Mouse (Mus musculus) right cerebral cortex, postnatal 10 days (tissue): ENCODE data around the gene Efs.
"Not testable (repeated sequence)": the region's sequence is repeated elsewhere in the genome, so short reads cannot be mapped to it uniquely, and the experiment has no call there.

ENCODE experiments used
- DNase-seq, 2 experiments: peaks; one replicate each; pipeline ENCODE4 v3.0.0; 2021; ENCODE audit warnings: low spot score in 2 of 2

The Efs gene

DNA sequence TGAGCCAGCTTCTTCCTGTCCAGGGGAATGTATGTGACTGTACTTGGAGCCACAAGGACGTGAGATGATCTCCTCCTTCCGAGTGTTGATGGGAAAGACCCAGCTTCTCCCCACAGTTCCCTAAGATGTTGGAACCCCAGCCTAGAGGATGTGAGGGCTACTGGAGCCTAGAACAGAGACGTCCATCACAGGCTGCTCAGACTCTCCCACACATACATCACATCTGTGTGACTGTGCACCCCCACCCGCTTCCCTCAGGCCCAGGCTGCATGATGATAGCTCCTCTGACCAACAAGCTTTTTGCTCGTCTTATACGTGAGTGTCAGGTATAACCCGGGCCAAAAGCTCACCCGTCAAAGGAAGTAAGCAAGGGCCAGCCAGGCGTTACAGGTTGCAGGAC lies 22.9 kb upstream of the Efs start:
- DNase-seq, result no peak

DNA sequence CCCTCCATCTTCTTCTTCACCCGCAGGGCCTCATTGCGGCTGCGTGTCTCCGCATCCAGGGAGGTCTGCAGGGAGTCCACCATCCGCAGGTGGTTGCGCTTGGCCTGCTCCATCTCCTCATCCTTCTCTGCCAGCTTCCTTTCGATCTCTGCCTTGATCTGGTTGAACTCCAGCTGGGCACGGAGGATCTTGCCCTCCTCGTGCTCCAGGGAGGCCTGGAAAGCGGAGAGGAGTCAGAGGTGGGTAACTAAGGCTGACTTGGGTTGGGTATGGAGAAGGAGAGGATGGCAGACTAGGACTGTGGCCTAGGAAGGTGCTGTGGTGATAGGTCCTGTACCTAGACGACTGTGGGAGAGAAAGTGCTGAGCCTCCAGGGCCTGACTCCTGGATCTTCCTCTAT lies 21.1 kb upstream of the Efs start:
- DNase-seq, result not testable (repeated sequence)

DNA sequence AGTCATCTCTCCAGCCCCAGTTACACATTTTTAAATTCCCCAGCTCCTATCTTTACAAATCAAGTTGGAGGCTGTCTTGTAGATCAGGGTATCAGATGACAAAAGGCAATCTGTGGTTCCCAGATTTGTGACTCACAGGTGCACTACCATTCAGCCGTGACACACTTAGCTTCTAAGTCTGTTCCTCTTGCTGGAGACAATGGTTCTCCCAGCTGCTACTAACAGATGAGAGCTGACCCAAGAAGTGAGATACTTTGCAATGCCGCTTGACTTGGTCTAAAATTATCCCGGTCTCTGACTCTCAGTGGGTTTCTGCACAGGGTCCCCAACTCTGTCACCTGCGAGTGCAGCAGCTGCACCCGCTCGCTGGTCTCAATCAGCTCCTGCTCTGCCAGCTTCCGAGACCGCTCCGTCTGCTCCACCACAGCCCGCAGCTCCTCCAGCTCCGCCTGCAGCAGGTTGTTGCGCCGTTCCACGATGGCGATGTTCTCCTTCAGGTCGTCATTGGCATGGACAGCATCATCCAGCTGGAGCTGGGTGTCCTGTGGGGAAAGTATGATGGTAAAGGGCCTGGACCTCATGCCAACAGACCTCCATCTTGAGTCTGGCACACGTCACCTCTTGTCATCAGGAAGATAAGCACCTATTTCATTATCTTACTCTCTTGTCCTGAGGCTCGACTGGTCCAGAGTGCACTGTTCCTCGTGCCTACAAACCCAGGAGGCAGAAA lies 20.2 kb upstream of the Efs start:
- DNase-seq, result no peak

DNA sequence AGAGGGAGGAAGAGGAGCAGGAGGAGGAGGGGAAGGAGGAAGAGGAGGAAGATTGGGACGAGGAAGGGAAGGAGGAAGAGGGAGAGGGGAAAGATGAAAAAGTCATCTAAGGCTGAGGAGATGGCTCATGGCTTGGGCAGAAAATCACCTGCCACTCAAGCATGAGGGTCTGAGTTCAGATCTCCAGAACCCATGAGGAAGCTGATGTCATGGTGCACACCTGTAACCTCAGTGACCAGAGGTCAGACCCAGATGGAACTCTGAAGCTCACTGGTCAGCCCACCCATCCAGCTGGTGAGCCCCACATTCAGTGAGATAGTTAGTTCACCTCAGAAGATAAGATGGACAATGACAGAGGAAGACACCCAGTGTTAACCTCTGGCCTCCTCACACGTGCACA lies 19.0 kb upstream of the Efs start:
- DNase-seq, result no peak

DNA sequence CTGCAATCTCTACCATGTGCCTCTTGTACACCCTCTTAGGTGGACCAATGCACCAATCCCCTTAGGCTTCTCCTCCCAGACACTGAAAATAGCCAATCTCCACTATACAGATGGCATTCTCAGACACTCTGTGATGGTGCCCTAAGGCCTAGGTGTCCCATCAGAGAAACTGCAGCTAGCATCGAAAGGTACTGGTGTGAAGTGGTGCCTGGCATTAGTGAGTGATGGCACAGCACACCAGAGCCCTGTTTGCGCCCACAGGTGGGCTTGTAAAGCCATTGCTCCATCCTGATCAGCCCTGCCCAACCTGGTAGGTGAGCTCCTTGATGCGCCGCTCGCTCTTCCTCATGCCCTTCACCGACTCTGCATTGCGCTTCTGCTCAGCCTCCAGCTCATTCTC lies 18.0 kb upstream of the Efs start:
- no peak for DNase-seq

DNA sequence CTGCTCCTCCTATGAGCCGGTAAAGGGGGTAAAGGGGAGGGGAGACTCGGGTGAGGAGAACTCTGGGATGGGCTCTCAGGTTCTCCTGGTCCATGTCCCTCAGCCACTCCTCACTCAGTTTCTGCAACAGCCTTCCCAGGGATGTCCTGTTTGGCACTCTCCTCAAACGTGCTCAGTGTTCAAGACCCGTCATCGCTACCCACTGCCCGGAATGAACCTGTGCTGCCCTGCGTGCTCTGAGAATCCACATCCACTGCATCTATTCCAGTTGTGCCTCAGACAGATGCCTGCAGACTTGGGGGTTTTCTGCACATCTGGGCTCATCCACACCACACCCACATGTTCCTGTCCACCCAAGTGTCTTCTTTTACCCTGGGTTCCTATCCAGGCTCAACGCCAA lies 16.6 kb upstream of the Efs start:
- DNase-seq, result no peak

DNA sequence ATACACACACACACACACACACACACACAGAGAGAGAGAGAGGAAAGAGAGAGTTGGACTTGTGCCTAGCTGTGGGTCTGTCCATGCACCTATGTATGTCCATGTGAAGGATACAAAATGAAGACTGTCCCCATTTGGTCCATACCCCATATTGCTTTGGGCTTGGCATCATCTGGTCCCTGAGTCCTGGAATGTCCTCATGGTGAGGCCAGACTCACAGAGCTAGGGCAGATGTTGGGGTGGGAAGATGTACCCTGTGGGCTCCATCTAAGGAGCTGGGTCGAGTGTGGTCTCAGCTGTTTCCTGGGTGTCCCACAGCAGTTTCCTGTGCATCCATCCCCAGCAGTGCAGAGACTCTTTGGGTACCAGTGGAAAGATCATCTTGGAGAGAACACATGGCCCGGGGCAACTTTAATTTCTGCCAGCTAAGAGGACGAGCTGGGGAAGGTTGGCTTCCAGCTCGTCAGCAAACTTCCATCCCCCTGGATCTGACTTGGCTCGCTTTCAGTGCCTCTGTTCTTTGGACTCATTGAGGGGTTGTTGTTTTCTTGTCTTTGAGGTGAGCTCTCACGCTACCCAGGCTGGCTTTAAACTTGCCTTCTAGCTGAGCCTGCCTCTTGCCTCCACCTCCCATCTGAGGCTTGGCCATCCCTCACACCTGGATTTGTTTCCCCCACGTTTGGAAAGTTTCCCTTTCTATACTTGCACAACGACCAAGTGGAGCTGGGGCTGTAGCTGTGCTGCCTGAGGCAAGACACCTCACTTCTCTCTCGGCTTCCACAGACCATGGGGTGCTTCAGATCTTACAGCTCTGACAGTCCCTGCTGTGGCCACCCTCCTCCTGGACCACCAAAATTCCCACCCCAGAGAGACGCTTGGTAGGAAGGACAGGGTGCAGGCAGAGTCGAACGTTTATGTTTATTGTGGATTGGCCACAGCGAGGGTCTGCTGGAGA lies 15.4 kb upstream of the Efs start:
- no peak for DNase-seq

DNA sequence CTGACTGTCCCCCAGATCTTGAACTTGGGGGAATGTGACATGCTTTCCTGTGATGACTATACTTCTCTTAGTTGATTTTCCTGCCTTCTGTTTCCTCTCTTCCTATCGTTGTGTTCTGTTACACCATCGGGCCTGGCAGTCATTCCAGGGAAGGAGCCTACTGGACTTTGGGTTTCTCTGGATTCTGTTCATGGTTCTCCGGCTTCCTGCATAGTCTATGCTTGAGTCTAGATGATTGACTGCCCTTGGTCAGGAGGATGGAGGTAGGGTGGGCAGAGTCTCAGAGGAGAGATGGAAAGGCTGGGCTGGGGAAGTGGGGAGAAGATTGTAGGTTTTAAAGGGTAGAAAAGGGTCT lies 14.2 kb upstream of the Efs start:
- no peak for DNase-seq

DNA sequence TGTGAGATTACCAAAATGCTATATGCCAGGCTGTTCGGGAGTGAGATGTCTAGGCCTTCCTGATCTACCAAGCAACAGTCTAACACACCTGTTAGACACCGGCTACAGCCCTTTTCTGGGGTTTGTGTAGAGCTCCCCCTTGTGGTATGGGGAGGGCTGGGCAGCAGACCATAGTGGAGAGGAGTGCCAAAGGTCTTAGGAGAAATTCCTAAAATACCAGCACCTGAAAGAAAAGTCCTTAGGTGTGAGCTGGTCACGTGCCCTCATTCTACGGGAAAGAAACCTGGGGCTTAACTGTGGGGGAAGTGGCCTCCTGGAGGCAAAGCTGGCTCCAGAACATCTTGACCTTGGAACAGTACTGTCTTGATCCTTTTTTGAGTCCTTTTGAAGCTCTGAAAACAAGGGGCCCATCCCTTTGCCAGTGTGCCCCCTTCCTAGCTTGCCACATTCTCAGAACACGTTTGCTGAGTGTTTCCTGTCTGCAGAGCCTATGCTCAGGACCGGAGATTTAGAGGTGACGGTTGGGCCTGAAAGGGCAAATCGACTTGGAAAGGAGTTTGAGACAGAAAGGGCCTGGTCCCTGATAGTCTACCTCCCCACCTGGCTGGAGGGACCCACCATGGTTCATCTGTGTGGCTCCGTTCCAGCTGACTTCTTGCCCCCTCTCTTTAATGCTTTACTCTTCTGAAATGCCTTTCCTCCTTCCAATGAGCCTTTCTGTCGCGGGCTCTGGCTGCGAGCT lies 13.7 kb upstream of the Efs start:
- peak in 1 of 2 experiments; percentile 63 for DNase-seq

DNA sequence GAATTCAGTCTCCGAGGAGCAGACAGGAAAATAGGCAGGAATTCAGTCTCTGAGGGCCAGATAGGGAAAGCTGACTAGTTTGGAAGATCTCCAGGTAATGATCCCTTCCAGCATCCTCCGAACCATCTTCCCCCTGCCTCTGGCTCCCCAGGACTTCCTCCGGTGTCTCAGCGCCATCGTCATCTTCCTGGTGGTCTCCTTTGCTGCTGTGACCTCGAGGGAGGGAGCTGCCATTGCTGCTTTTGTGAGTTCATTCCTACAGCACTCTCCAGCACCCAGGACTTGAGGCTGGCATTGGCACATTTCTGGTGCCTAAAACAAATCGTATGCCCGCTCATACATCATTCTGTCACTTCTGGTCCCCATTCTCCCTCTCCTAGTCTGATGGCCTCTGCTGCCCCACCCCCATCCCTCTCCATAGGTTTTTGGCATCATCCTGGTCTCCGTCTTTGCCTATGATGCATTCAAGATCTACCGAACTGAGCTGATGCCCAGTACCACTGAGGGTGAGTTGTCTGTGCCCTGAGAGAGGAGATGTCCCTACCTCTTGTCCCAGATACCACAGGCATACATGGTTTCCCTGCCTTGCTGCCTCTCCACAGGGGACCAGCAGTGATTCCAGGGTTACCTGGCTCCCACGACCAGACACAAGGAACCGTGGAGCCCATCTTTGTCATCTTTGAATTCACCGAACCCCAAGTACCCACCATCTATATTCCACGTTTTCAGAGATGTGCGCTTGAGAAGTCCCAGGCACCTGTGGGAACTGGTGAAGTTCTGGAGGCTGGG lies 12.7 kb upstream of the Efs start:
- DNase-seq, result no peak

DNA sequence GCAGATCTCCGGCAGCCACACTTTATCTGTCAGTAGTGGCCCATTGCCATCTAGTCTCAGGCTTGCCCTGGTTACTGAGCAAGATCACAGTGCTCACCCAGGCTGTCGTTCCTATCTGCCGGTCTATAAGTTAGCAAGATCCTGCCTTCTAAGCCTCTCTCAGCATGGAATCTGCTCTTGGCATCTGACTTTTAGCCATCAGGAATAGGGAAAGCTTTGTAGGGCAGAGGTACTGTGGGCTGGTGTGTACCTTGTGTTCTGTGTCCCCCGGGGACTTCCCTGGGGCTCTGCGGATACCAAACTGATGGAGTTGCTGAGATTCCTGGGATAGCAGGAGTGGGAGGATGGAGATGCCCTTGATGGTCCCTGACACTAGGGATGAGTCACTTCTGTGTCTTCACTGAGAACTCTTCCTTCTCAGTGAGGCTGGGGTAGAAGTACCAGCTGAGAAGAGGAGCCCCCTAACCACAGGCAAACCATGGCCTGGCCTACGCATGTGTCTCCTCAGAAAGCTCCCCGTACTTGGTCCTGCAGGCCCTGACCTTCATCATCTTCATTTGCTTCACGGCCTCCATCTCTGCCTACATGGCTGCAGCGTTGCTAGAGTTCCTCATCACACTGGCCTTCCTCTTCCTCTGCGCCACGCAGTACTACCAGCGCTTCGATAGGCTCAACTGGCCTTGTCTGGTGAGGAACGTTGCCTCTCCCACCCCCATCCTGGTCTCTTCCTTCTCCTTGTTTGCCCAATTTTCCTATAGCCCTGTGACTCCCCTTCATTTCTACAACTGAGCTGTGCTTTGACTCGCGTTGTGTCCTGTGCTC lies 11.6 kb upstream of the Efs start:
- DNase-seq, result no peak

DNA sequence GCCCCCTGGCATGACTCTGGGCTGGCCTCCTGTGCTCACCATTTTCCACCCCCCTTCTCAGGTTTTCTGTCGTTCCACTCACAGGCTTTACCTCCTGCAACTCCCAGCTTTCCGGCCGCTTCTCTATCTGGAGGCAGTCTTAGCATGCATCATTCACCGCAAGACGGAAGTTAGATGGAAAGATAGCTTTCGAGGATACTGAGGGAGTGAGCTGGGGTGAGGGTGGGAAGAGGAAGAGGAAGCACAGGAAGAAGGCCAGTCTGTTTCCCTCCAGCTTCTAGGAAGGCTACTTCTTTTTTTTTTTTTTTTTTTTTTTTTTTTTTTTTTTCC lies 10.9 kb upstream of the Efs start:
- no peak for DNase-seq

DNA sequence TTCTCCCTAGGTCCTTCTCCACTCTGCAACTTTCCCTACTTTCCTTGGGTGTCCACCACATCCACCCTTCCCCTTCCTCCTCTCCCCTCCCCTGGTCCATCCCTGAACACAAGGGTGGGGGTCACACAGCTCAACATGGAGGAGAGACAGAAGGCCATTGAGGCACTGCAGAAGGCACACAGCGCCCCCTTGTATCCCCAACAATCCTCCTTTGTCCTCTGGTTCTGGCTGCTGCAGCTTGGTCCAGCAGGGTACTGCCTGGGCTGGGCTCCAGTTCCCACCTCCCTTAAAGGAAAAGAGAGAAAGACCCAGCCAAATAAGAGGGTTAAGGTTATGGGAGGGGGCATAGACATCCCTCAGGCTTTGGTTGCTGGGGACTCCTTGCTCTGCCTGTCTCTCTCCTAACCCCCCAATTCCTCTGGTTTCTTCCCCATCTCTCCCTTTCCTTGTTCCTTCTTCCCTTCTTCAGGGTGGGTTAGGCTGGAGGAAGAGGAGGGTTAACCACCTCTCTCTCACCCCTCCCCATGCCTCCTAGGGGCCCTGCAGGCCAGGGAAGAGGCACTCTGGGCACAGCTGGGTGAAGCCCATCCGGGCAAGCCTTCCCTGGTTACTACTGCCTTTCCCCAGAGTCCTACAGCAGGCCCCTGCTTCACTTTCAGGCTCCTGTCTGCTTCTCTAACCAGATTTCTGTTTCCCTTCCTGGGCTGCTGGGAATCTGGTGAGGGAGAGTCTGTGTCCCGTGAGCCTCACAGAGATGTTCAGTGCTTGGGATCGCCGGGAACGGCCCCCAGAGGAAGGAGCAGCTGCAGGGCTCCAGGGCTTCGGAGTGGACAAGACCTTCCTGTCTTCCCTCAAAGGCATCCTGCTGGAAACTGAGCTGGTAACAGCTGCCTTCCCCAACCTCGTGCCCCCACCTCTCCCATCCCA lies 10.2 kb upstream of the Efs start, which contains the start of gene Cmtm5:
Gene Cmtm5, plus strand, starts transcription at position 358 of the 927 bp plus-strand sequence.
- peak; percentile 87 to 90 for DNase-seq

DNA sequence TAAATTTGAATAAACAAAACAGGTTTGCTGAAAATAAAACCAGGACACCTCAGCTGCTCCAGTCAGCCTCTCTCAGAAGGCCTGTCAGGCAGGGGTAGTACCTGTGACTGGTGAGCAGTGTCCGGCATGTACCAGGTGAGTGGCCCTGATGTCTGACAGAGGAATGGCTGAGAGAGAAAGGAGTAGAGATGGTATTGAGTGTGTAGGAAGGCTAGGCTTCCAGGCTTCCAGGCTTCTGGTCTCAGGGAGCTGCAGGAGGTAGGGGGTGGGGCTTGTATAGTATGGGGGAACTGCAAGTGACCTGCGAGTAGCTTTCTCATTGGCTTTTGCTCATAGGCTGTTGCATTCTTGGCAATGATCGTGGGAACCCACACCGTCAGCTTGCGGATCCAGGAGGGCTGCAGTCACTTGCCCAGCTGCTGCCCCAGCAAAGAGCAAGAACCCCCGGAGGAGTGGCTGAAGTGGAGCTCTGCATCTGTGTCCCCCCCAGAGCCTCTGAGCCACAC lies 6.8 kb upstream of the Efs start, which contains the start of gene Il25:
Gene Il25, plus strand, starts transcription at position 51 of the 506 bp plus-strand sequence.
- no peak for DNase-seq

DNA sequence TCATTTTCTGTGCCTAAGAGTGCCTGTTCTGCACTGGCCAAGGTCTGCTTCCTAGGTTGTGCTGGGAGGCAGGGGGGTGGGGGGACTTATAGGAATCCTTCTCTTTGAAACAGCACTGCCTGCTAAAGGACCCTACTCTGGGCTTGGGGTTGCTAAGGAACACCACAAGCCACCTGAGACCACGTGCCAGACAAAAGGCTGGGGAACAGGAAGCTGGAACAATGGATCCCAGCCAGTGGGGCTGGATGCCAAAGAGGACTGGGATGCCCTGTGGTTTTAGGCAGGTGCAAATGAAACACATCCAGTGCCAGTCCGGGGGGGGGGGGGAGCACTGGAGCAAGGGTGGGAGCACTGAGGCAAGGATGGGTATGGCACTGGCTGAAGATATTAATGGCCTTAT lies 4.5 kb upstream of the Efs start:
- peak in 1 of 2 experiments; percentile 38 for DNase-seq

DNA sequence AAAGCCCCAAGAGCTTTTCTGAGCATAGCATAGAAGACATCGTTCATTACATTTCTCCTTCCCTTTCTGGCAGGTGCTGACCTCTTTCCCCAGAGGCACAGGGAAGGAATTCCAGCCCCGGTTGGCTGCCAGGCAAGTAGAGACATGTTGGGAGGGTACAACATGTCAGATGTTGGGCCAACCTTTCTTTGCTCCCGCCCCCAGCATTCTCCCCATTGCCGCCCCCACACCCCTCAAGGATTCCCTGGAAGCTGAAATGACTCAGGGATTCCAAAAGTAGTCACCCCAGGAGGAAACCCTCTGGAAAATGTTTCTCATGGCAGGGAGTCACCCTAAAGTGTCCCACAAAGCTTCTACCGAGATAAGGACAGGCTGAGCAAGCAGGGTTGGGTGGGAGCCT lies 3.9 kb upstream of the Efs start:
- DNase-seq, result no peak

DNA sequence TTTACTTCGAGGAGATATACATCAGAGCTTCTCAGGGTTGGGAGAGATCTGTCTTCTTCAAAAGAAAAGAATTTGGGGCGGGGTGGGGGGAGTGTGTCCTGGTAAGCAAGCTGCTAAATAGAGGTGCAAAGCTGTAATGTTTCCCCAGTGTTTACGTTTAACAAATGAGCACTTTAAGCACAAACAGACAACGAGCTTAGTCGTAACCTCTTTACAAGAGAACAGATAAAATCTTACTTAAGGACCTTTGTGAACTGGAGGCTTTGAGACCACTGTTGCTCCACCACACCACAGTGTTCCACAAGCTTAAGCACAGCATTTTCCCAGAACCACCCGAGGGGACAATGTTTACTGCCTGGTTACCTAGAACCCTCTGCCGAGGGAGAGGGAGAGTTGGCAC lies 1.4 kb upstream of the Efs start:
- DNase-seq, result no peak

DNA sequence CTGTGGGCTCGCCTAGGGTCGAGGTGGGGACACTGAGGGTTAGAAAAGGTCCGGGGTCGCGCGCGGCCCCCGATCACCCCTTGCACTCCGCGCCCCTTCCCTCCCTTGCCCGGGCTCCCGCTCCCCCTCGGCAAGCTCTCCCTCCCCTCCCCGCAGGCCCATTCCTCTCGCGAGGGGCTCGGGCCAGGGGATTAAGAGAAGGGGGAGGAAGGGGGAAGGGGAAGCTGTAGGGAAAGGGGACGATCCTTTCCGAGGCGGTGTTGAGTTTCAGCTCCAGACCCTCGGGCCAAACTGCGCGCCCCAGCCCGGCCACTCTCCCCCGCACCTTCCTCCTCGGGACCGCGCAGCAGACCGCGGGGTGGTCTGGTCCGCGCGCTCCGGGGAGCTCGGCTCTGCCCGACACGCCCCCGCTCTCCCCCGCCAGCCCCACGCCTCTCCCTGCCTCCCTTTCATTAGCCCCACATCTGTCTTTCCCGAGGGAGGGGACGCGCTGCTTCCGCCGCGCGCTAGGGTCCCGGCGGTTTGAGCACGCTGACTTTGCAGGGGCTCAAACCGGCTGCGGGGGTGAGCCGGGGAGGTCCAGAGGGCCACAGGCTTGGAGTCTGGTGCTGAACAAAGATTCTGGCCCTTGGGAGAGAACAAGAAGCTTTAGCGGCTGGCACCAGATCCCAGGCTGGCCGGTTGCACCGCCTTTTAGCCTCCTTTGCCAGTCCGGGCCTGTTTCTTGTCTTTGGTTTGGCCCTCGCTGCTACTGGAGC lies 654 bp upstream of the Efs start:
- DNase-seq, result peak; percentile 73 to 74
